Mouse (Mus musculus): ENCODE measurements at regions not wholly inside any gene's neighbourhood (a gene's known extent, or its start where the extent isn't known, plus 50 kb on each side); places are given as distances from the start of the nearest gene placed in this dataset.

DNA sequence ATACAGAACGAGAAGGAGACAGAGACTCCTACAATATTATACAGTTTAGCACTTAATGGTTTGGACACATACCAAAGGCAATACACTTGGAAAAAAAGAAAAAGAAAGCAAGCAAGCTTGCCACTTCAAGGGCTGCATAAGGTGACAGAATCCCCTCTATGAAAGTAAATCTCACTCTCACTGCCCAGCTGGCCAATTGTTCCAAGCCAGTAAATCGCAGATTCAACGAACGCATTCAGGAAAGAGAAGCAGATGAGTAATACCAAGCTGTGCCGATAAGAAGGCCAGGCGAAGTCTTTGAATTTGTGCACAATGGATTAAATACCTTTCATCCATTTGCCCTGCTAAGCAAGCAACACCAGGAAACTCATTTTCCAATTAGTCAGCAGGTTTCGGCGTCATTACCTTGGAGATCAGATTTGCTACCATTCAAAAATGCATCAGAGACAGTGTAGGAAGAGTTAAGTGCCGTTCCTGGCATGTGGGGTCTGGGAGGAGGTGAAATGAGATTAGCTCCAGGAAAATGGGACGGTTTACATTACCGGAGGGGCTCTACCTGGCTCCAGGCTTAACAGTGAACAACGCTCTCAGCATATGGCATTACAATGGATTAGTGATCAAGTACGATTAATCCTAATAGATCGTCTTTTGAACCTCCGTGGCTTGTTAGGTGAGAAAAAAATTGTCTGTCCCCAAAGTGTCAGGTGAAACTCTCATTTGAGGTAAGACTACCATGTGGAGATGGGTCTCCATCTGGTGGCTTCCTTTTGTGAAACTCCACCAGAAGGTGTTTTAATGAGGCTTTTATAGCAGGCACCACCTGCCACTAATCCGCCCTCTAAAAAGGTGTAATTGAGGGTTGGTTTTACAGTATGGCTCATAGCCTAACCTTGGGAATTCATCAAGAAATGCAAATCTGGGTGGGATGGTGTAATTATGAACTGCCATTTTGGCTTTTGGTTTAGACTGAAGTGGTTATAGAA, 518.2 kb upstream of the Mpdz start:
- TF ChIP-seq CTCF (conservative IDR thresholded peaks at IDR 0.05; ENCODE audit: insufficient read depth, insufficient read length, low read depth, low read length) (no peak), POLR2A (IDR thresholded peaks at IDR 0.05; ENCODE audit: low read depth, low read length) (no peak)
- H3K4me3 ChIP-seq (ENCODE audit: insufficient read depth, low read depth, low read length): no peak overlapping the region
- H3K27ac ChIP-seq (ENCODE audit: insufficient read depth, low read depth, low read length): no peak overlapping the region
- WGBS: 85% methylated on average over 16 of the region's 16 CpGs
- H3K4me1 ChIP-seq (ENCODE audit: control insufficient read depth, insufficient read depth, low read length): no peaks in the 10 kb centered on the region
- DNase-seq: no peak
- H3K27me3 ChIP-seq (replicated peaks; ENCODE audit: control insufficient read depth, insufficient read depth, low read length): no peaks in the 10 kb centered on the region
- H3K36me3 ChIP-seq (ENCODE audit: control insufficient read depth, insufficient read depth, low read length): no peaks in the 10 kb centered on the region

- WGBS: 52% methylated on average over 6 of the region's 6 CpGs
- no peak for DNase-seq
- no peaks in the 10 kb centered on the region for H3K36me3 ChIP-seq (ENCODE audit: control insufficient read depth, insufficient read depth, low read length)
- no peaks in the 10 kb centered on the region for H3K27me3 ChIP-seq (replicated peaks; ENCODE audit: control insufficient read depth, insufficient read depth, low read length)
- no peak overlapping the region for H3K27ac ChIP-seq (ENCODE audit: insufficient read depth, low read depth, low read length)
- no peak overlapping the region for H3K4me3 ChIP-seq (ENCODE audit: insufficient read depth, low read depth, low read length)
- TF ChIP-seq POLR2A (IDR thresholded peaks at IDR 0.05; ENCODE audit: low read depth, low read length): no peak
- no peak for TF ChIP-seq CTCF (conservative IDR thresholded peaks at IDR 0.05; ENCODE audit: insufficient read depth, insufficient read length, low read depth, low read length)
- no peaks in the 10 kb centered on the region for H3K4me1 ChIP-seq (ENCODE audit: control insufficient read depth, insufficient read depth, low read length)
Measured at GRCm38 (mm10) chr4:81956926-81957694, 514.5 kb upstream of the Mpdz start.

- H3K4me3 ChIP-seq (ENCODE audit: insufficient read depth, low read depth, low read length): no peak overlapping the region
- no peaks in the 10 kb centered on the region for H3K36me3 ChIP-seq (ENCODE audit: control insufficient read depth, insufficient read depth, low read length)
- no peak overlapping the region for H3K27ac ChIP-seq (ENCODE audit: insufficient read depth, low read depth, low read length)
- H3K4me1 ChIP-seq (ENCODE audit: control insufficient read depth, insufficient read depth, low read length): no peaks in the 10 kb centered on the region
- TF ChIP-seq CTCF (conservative IDR thresholded peaks at IDR 0.05; ENCODE audit: insufficient read depth, insufficient read length, low read depth, low read length) (no peak), POLR2A (IDR thresholded peaks at IDR 0.05; ENCODE audit: low read depth, low read length) (no peak)
- 35% methylated on average over 4 of the region's 4 CpGs for WGBS
- no peaks in the 10 kb centered on the region for H3K27me3 ChIP-seq (replicated peaks; ENCODE audit: control insufficient read depth, insufficient read depth, low read length)
- DNase-seq: no peak
Measured at GRCm38 (mm10) chr4:81953023-81953422, 510.4 kb upstream of the Mpdz start.

DNA sequence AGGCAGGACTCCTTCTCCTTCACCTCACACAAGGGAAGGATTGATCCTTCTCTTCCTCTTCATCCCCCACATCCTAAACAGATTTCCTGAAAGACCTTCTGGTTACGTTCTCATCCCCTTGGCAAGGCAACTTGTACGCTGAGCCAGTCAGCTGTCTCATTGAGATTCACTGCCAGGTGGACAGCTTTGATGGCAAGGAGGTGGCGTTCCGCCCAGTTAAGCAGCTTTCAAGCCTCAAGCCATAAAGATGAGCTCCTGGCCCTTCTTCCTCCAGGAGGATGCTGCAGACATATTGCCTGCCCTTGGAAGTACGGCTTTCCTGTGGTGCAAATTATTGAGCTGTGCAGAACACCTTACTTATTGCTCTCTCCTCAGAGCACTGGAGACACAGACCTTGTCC, 494.8 kb upstream of the Mpdz start:
- no peak for DNase-seq

DNA sequence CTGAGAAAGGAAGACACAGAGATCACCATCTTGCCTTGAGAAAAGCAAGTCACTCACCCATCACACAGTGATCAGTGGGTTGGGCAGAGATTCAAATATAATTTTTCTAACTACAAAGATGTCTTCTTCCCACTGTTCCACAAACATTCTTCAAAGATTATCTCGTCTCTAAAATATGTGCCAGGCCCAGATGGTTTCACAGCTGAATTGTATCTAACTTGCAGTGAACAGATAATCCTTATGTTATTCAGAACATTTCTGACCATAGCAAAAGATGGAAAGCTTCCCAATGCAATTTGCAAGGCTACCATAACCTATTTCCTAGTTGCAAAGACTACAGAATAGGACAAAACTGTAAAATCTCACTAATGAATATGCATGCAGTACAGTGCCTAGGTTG, 488.3 kb upstream of the Mpdz start:
- H3K36me3 ChIP-seq (ENCODE audit: control insufficient read depth, insufficient read depth, low read length): no peaks in the 10 kb centered on the region
- H3K27me3 ChIP-seq (replicated peaks; ENCODE audit: control insufficient read depth, insufficient read depth, low read length): no peaks in the 10 kb centered on the region
- no peak overlapping the region for H3K4me3 ChIP-seq (ENCODE audit: insufficient read depth, low read depth, low read length)
- DNase-seq: no peak
- H3K27ac ChIP-seq (ENCODE audit: insufficient read depth, low read depth, low read length): no peak overlapping the region
- TF ChIP-seq CTCF (conservative IDR thresholded peaks at IDR 0.05; ENCODE audit: insufficient read depth, insufficient read length, low read depth, low read length): no peak
- no peak for TF ChIP-seq POLR2A (IDR thresholded peaks at IDR 0.05; ENCODE audit: low read depth, low read length)
- no peaks in the 10 kb centered on the region for H3K4me1 ChIP-seq (ENCODE audit: control insufficient read depth, insufficient read depth, low read length)
- WGBS: 75% methylated on average over 1 of the region's 1 CpGs

More for the DNA sequence above, 494.8 kb upstream of the Mpdz start:
- Histone ChIP-seq H3K4me3 (ENCODE audit: insufficient read depth, low read depth, low read length) (no peak overlapping the region), H3K27ac (ENCODE audit: insufficient read depth, low read depth, low read length) (no peak overlapping the region), H3K27me3 (replicated peaks; ENCODE audit: control insufficient read depth, insufficient read depth, low read length) (no peaks in the 10 kb centered on the region), H3K4me1 (ENCODE audit: control insufficient read depth, insufficient read depth, low read length) (no peaks in the 10 kb centered on the region), H3K36me3 (ENCODE audit: control insufficient read depth, insufficient read depth, low read length) (no peaks in the 10 kb centered on the region)
- 44% methylated on average over 5 of the region's 5 CpGs for WGBS
- TF ChIP-seq POLR2A (IDR thresholded peaks at IDR 0.05; ENCODE audit: low read depth, low read length) (no peak), CTCF (conservative IDR thresholded peaks at IDR 0.05; ENCODE audit: insufficient read depth, insufficient read length, low read depth, low read length) (no peak)

DNA sequence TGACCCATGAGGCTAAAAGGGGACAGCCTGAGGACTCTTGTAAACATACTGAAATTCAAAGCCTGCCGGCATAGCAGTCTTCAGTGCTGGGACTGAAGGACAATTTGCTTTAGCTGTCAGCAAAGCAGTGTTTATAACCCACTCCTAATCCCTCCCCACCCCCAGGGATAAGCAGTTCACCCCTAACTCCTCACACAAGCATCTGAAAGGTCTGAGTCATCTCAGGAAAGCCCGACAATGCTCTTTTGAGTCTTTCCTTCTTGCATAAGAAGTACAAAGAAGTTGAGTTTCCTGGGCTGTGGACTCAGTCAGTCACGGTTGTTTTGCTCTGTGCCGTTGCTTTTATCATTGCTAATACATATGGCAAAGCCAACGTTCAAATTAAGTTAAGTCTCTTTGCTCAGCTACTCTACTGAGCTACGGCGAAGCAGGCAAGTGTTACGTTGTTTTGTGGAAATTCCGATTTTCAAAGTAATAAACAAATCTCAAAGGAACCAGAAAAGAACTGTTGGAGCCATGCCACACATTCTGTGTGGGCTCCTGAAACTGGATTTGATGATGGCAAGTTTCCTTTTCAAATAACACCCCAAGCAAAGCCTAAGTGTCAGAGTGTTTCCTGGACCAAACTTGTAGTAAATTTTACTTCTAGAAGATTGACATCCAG, 486.1 kb upstream of the Mpdz start:
- Histone ChIP-seq H3K4me3 (ENCODE audit: insufficient read depth, low read depth, low read length) (no peak overlapping the region), H3K27ac (ENCODE audit: insufficient read depth, low read depth, low read length) (no peak overlapping the region), H3K27me3 (replicated peaks; ENCODE audit: control insufficient read depth, insufficient read depth, low read length) (no peaks in the 10 kb centered on the region; the same call in 1 of the 2 replicates), H3K4me1 (ENCODE audit: control insufficient read depth, insufficient read depth, low read length) (no peaks in the 10 kb centered on the region), H3K36me3 (ENCODE audit: control insufficient read depth, insufficient read depth, low read length) (no peaks in the 10 kb centered on the region)
- no peak for TF ChIP-seq CTCF (conservative IDR thresholded peaks at IDR 0.05; ENCODE audit: insufficient read depth, insufficient read length, low read depth, low read length)
- no peak for TF ChIP-seq POLR2A (IDR thresholded peaks at IDR 0.05; ENCODE audit: low read depth, low read length)
- 51% methylated on average over 9 of the region's 9 CpGs for WGBS
- no peak for DNase-seq

Measured in kidney, adult 2 months (tissue).